Mouse (Mus musculus) lung, postnatal 4 days (tissue): ENCODE measurements around the gene Calm3.

Experiments
- DNase-seq, 2 experiments: peaks; one replicate each; pipeline ENCODE4 v3.0.0; 2021

Gene Calm3

DNA sequence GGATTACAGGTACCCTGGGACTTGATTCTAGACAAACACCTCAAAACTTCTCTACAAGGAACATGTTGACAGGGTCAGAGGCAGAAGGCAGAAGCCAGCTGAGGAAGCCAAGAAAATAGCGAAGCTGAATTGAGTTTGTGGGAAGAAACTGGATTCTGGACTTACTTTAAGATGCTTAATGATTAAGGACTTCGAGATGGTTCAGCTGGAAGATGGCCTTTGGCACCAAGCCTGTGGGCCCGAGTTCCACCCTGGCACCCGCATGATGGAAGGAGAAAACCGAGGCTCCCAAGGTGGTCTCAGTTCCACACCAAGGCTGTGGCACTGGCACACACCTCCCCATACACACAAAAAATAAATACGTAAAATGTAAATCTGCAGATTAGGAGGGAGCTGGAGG lies 33.4 kb downstream of the Calm3 start:
- peak in 1 of 2 experiments; percentile 77 for DNase-seq

DNA sequence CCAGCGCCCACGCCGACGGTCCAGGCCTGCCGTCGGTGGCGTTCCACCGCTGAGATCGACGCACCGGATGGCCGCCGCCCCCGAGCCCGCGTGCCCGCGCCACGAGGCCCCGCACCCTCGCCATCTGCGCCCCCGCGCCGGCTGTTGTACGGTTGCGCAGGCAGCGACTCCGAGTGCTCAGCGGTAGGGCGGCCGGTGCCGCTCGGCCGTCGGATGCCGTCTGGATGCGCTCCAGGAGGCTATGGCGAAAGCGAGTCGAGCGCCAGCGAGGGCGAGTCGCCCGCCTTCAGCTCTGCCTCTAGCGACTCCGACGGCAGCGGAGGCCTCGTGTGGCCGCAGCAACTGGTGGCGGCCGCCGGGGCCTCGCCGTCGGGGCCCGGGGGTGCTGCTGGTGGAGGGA lies 38.0 kb downstream of the Calm3 start:
- no peak for DNase-seq

DNA sequence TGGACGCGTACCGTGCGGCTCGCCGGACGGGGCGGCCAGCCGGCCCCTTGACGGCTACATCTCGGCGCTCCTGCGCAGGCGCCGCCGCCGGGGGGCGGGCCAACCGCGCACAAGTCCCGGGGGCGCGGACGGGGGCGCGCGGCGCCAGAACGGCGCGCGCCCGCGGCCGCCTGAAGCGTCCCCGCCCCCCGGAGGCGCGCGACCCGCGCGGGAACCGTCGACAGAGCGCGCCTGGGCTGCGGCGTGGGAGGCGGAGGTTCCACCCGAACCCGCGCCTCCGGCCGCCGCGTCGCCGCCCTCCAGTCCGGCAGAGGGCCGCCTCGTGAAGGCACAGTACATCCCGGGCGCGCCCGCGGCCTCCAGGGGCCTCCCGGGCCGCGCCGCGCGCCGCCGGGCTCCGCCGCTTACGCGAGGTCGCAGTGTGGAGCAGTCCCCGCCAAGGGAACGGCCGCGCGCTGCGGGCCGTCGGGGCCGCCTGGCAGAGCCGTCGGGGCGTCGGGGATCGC lies 38.6 kb downstream of the Calm3 start:
- DNase-seq = peak in 1 of 2 experiments; percentile 53

DNA sequence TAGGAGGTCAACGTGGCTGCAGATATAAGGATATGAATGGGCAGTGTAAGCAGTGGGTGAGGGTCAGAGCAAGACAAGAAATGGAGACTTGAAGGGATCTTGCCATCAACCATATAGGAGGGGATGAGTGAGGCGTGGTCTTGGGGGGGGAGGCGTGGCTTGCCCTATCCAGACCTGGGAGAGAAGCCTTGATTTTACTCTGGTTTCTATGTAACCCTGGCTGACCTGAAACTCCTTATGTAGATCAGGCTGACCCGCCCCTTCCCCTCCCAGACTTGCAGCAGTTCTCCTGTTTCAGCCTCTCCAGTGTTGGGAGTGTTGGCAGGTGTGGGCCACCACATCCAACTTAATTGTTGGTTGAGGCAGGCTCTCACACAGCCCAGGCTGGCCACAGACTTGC lies 39.6 kb downstream of the Calm3 start:
- DNase-seq = no peak

DNA sequence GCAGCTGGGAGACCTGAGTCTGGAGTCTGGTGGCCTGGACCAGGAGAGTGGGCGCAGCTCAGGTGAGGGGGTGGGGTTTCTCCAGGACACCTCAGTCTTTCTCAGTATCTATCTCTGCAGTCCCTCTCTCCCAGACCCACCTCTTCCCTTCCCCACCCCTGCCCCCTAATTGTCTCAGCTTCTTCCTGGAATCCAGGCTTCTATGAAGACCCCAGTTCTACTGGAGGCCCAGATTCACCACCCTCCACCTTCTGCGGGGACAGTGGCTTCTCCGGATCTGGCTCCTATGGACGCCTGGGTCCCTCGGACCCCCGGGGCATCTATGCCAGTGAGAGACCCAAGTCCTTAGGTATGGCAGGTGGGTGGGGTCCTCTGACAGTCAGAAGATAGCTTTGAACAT lies 40.8 kb downstream of the Calm3 start:
- no peak for DNase-seq

DNA sequence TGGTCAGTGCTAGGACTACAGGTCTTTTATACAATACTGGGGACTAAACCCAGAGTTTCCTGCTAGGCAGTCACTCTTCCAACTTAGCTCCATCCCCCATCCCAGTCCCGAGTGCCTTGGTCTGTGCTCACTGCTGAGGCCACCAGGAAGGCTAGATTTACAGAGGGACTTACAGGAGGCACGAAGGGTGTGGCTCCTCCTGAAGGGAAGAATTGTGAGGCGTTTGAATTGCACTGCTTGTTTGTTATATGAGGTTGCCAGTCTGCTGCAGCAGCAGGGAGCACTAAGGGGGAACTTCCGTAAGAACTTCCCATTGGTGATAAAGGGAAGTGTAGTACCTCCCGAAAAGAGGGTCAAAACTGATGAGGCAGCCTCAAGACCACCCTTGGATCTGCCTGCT lies 43.3 kb downstream of the Calm3 start:
- no peak for DNase-seq

DNA sequence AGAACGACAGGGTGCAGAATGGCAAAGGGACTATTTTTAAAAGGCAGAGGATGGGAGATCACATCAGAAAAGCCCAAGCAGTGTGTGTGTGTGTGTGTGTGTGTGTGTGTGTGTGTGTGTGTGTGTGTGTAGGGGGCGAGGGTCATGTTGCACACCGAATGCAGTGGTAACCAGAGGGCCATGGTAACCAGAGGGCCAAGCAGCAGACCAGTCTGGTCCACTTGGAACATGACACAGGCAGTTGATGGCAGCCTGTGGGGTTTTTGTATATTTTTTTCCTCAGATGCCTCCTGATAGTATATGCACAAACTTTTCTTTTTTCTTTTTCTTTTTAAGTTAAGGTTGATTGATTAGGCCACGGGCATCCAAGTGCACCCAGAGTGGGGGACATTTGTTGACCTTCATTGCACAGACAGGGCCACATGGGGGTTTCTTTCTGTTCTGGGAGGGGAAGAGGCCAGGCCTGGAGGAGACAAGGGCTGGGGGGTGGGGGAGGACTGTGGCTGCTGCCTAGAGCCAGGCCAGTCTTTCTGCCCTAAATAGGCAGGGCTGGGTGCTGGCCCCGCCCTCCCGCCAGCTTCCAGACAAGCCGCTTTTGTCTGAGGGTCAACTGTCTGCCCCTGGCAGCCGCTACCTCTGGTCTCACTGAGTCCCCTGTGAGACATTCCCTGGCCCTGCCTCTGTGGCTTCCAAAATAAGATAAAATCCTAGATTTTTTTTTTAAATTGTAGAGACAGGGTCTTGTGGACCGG lies 43.9 kb downstream of the Calm3 start:
- peak; percentile 54 to 86 for DNase-seq

DNA sequence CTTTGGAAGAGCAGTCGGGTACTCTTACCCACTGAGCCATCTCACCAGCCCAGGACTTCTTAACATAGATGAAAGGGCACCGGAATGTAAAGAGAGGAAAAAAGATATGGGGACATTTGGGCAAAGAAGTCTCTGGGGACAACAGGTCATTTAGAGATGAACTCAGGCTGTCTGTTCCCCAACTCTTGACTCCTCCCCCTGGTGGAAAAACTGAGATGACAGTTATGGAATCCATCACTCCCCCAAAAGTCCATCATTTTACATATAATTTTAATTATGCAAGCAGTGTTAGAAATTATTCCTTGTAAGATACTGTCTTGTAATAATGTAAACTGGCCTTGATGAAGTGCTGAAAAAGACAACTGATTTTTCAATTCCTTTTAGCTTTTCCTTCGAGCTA lies 46.2 kb downstream of the Calm3 start:
- DNase-seq = no peak

DNA sequence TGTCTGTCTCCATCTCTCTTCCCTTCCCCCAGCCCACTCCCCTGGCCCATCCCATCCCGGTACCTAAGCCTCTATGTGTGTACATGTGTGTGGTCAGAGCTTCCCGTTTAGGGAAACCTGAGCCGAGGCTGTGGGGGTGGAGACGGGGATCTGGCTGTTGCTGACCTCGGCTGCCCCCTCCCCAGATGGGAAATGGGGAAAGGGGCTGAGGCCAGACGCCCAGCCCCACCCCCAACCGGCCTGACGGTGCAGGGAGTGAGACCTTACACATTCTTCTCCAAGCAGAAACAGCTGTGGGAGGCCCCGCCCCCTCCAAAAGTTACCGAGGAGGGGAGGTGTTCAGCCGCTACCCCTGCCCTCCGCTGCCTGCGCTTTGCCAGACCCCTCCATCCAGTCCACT lies 47.3 kb downstream of the Calm3 start:
- DNase-seq = peak; percentile 44 to 74

DNA sequence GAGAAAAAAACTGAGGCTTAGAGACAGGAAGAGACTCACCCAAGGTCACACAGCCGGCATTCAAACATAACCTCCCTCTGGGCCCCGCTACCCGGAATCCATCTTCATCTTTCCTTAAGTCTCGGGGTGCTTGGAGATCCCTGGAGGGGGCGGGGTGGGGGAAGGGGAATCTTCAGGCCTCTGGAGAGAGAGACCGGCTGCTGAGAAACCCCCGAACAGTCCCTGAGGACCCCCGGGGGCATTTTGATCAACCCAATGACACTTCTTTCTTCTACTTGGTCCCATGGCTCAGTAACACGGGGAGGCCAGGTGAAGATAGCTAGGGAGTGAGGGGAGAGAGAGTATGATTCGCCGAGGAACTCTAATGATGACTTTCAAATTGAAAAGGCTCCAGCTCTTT lies 47.9 kb downstream of the Calm3 start:
- no peak for DNase-seq

DNA sequence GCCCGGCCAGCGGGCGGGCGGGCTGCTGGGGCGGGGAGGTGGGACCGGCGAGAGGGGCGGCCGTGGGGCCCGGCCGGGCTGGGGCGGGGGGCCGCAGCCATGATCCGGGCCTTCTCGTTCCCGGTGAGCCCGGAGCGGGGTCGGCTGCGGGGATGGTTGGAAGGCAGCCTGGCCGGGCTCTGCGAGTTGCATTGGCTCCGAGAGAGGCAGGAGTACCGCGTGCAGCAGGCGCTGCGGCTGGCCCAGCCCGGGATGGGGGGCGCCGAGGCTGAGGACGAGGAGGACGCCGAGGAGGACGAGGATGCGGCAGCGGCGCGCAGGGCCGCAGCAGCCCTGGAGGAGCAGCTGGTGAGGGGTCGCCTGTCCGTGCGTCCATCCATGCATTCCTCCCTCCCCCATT lies 48.6 kb downstream of the Calm3 start:
- no peak for DNase-seq

DNA sequence AGATGAGACGGTGACA lies 48.8 kb downstream of the Calm3 start, which contains the start of gene Dact3:
Gene Dact3 (plus strand): TSS at position 8 of the 16 bp plus-strand sequence.
- no peak for DNase-seq

DNA sequence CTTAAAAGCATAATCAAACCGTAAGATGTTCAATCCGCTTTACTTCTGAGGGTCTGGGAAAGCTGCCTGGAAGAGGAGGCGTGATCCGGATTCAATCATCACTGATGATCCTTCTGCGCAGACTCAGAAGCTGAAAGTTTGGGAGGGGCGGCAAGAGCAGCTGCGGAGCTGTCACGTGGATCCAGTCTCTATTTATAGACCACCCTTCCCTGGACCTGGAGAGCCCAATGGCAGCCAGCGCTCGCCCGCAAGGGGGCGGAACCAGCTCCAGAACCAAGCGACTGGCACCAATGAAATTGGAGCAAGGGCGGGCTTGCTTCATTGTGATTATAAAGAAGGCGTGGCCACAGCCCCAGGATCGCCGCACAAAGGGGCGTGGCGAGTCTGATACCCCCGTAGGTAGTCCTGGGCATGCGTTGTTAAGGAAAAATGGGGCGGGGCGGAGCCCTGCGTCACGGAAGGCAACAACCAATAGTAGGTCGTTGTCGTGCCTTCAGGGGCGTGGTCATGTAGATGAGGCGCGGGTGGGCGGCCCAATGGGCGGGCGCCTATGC lies 49.1 kb downstream of the Calm3 start:
- peak; percentile 99 to 100 for DNase-seq

DNA sequence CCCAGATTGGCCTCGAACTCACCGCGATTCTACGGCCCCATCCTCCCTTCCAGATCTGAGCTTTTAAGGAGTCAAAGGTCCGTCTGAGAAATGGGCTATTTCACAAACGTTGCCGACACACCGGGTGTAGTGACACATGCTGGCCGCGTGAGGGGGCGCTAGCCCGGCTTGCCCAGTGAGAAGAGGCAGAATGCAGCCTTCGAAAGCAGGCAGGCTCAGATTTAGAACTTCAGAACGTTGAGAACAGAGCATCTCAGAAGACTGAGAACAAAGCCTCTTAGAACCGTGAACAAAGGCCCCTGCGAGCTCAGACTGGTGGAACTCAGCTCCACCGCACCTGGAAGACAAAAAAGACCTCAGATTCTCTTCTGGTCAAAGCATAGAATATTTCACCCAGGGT lies 49.7 kb downstream of the Calm3 start:
- peak; percentile 86 to 89 for DNase-seq

DNA sequence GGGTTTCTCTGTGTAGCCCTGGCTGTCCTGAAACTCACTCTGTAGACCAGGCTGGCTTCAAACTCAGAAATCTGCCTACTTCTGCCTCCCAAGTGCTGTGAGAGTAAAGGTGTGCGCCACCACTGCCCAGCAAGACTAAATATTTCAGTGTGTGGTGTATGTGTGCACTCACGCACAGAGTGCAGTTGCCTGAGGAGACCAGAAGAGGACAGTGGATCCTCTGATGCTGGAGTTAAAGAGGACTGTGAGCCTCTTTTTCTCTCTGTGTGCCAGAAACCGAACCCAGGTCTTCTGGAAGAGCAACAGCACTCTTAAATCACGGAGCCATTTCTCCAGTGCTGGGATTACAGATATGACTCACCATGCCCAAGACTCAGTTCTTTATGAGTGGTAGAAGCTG lies 50.5 kb downstream of the Calm3 start:
- no peak for DNase-seq

DNA sequence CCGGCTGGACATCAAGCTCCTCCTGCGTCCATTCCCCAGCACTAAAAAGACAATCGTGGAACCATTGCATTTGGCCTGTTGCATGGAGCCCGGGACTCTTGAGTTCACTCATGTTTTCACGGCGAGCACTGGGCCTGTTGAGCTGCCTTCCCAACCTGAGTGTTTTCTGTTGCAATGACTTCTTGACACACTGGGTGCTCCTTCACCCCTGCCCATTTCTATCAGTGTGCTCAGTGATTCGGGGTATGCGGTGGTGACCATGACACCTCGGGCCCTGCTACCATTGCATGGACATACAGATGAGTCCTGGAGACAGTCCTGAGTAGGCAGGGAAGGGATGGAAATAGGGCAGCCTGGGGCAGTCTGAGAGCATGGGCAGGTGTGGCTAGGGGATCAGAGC lies 51.4 kb downstream of the Calm3 start:
- no peak for DNase-seq

DNA sequence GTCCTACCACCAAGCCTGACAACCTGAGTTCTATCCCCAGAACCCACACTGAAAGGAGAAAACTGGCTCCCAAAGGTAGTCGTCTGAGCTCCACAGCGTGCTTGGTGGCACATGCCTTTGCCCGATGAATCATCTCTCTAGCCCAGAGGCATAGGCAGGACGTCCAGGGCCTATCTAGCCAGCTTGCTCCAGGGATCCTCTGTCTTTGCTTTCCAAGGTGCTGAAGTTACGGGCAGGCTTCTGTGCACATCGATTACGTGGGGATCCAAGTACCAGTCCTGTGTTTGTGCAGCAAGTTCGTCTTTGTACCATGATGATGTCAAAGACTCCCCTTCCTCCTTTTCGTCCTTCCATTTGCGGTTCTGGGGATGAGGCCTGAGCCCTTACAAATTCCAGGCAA lies 52.3 kb downstream of the Calm3 start:
- DNase-seq = no peak

DNA sequence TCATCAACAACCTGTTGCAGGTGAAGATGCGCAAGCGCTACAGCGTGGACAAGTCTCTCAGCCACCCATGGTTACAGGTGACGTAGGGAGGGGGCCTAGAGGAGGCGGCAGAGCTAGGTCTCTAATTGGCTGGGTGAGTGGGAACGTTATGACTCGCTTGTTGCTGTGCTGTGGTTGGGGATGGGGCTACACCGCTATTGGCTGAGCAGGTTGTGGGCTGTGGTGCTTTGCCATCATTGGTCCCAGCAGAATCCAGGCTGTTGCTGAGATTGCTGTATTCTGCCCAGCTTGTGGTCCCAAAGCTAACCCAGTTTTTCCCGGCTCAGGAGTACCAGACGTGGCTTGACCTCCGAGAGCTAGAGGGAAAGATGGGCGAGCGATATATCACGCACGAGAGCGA lies 54.4 kb downstream of the Calm3 start:
- no peak for DNase-seq

DNA sequence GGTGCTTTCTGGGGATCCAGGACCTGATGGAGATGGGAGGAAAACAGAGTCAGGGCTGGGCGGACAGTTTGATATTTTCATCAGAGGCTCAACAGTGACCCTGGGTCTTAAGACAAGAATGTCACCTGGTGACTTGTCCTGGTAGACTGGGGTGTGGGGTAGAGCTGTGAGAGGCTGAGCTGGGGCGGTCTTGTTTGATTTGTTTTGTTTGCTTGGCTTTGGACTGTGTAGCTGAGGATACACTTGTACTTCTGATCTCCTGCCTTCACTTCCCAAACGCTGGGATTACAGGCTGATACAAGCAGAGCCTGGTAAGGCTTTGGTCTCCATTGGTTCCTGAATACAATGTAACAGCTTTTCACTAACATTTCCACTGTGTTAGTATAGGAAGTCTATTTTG lies 56.4 kb downstream of the Calm3 start:
- no peak for DNase-seq
